Mouse (Mus musculus) ES-Bruce4 (cell line): ENCODE data around the gene Tdrd9. TPM values are rescaled to one million over a fixed set of nuclear protein-coding genes. Genes with fewer than 3 reads are reported as not detected.

Source experiments
- H3K27ac ChIP-seq: 2 replicates; pipeline ENCODE4 v1.5.1; 2012; ENCODE audit warnings: low read length, inconsistent platforms; ENCODE audit not compliant: insufficient read depth
- H3K27me3 ChIP-seq: 2 replicates; pipeline ENCODE4 v1.6.1; 2012; ENCODE audit warnings: mild to moderate bottlenecking, low read length, inconsistent platforms; ENCODE audit not compliant: control insufficient read depth, poor library complexity, insufficient read depth, severe bottlenecking
- H3K36me3 ChIP-seq: 2 replicates; pipeline ENCODE4 v1.6.1; 2012; ENCODE audit warnings: inconsistent platforms, mild to moderate bottlenecking, low read length, moderate library complexity; ENCODE audit not compliant: control insufficient read depth, poor library complexity, insufficient read depth, severe bottlenecking
- H3K4me1 ChIP-seq: one replicate; pipeline ENCODE4 v1.8.1; 2011; ENCODE audit warnings: low read length; ENCODE audit not compliant: control insufficient read depth, insufficient read depth
- H3K4me3 ChIP-seq: 2 replicates; pipeline ENCODE4 v1.5.1; 2011; ENCODE audit warnings: low read depth, mild to moderate bottlenecking, low read length
- H3K9ac ChIP-seq: 2 replicates; pipeline ENCODE4 v1.6.1; 2012; ENCODE audit warnings: low read depth, mild to moderate bottlenecking, inconsistent platforms; ENCODE audit not compliant: poor library complexity, severe bottlenecking
- H3K9me3 ChIP-seq: replicated peaks from 2 replicates; pipeline ENCODE4 v1.6.1; 2012; ENCODE audit warnings: mild to moderate bottlenecking, low read length, inconsistent platforms; ENCODE audit not compliant: control insufficient read depth, poor library complexity, insufficient read depth, severe bottlenecking
- CTCF ChIP-seq: IDR thresholded peaks from one replicate; pipeline ENCODE4 v1.8.1; 2011; ENCODE audit warnings: low read depth, low read length
- EP300 ChIP-seq: IDR thresholded peaks from 2 replicates; pipeline ENCODE4 v1.6.1; 2011; ENCODE audit warnings: low read depth, low read length; ENCODE audit not compliant: insufficient read depth
- POLR2A ChIP-seq: IDR thresholded peaks from one replicate; pipeline ENCODE4 v1.8.1; 2011; ENCODE audit warnings: low read length; ENCODE audit not compliant: insufficient read depth
- polyA plus RNA-seq: library from polyadenylated mRNA; stranded (reverse); fragments of >200 nt; gene quantifications from 2 replicates; pipeline ENCODE4 v1.2.4, GENCODE M21; 2011; ENCODE audit warnings: low read depth; ENCODE audit not compliant: missing spikeins, insufficient read depth, insufficient read length

The Tdrd9 gene
- polyA plus RNA-seq, 1 experiment, result not detected

DNA sequence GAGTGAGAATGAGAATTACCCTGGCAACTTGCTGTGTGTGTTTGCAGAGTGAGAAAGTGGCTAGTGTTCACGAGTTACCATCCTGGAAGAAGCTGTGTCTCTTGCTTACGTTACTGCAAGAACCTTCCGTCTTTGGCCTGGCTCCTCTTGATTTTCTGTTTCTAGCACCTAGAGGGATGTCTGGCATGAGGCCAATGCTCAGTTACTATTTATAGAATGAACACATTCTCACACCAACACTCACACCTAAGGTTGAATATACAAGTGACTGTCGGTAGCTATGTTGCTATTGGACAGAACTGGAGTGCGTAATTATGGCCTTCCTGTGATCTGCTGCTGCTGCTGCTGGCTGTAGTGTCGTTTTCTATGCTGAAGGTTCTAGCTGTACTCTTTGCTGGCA, 5.8 kb downstream of the Tdrd9 start:
- no peak overlapping the region for H3K27ac ChIP-seq
- H3K4me3 ChIP-seq, result no peak overlapping the region

DNA sequence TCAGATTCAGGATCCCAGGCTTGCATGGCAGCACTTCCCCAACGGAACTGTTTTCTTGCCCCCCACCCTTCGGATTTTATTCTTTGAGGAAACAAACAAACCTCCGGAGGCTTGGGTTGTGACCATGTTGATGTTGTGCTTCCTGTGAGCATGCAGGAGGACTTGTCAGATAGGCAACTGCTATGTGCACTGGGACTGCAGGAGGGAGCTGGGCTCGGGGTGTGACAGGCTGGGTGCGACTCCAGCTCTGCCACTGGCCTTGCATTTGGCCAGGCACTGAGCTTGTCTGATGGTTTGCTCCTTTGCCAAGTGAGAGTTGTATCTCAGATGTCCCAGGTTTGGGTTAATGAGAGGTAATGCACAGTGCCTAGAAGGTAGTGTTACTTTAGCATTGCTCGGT, 6.9 kb downstream of the Tdrd9 start:
- Histone ChIP-seq H3K27me3 (no peaks in the 10 kb centered on the region), H3K36me3 (no peaks in the 10 kb centered on the region), H3K4me1 (no peaks in the 10 kb centered on the region), H3K27ac (no peak overlapping the region), H3K4me3 (no peak overlapping the region), H3K9ac (no peak overlapping the region), H3K9me3 (no peaks in the 10 kb centered on the region)
- TF ChIP-seq POLR2A (no peak), CTCF (no peak), EP300 (no peak)

More for the DNA sequence above, 5.8 kb downstream of the Tdrd9 start:
- TF ChIP-seq POLR2A, result no peak
- no peak for TF ChIP-seq CTCF
- no peak for TF ChIP-seq EP300
- no peaks in the 10 kb centered on the region for H3K36me3 ChIP-seq
- H3K9ac ChIP-seq, result no peak overlapping the region
- H3K9me3 ChIP-seq, result no peaks in the 10 kb centered on the region
- H3K4me1 ChIP-seq, result no peaks in the 10 kb centered on the region
- H3K27me3 ChIP-seq, result no peaks in the 10 kb centered on the region

DNA sequence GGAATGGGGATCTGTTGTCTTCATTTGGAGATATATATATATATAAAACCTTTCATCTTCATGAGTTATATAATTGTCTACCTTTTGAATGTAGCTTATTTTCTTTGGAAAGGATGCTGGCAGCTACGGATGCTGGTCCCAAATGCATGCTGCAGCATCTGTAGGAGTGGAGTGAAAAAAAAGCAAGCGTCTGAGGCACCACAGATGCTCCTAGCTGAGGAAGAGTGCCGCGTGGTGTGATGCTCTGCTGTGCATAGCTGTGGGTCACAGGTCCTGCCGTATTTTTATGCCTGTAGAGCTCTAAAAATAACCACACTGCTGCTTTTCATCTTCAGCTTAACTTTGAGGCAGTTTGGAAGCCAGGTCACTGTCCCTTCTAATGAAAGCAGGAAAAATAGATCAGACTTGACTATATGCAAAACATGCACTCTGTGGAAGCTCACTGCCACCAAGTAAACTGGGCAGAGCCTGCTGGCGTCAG, 9.6 kb downstream of the Tdrd9 start, which contains the start of gene Rd3l:
Rd3l (minus strand) TSS at position 431 of the 481 bp plus-strand sequence.
- no peak within 1 kb of the TSS for H3K4me3 ChIP-seq
- no peaks in the 10 kb centered on the region for H3K27me3 ChIP-seq
- no peak for TF ChIP-seq POLR2A
- TF ChIP-seq CTCF, result no peak
- no peak for TF ChIP-seq EP300

DNA sequence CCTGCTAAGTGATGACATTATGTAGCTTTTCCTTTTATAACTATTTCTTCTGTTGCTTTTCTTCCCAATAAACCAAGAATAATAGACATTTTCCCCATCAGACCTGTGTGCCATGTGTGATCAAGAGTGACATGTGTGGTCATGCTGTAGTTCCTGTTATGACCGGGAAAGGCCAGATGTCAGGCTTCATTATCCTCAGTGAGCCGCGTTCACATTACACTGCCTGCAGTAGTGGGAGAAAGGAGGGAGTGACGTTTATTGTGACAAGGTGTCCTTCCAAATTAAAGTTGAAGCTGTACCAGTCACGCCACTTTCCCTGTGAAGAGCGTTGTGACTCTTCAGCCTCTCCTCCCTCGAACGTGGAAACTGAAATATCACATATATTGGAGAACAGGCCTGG, 10.5 kb downstream of the Tdrd9 start:
- no peak overlapping the region for H3K4me3 ChIP-seq
- H3K27ac ChIP-seq, result no peak overlapping the region
- no peaks in the 10 kb centered on the region for H3K36me3 ChIP-seq
- no peaks in the 10 kb centered on the region for H3K27me3 ChIP-seq
- no peaks in the 10 kb centered on the region for H3K4me1 ChIP-seq
- H3K9me3 ChIP-seq, result no peaks in the 10 kb centered on the region
- no peak overlapping the region for H3K9ac ChIP-seq
- no peak for TF ChIP-seq CTCF
- no peak for TF ChIP-seq POLR2A
- no peak for TF ChIP-seq EP300

More for the DNA sequence above, 9.6 kb downstream of the Tdrd9 start, which contains the start of gene Rd3l:
- no peaks in the 10 kb centered on the region for H3K9me3 ChIP-seq
- no peak within 1 kb of the TSS for H3K9ac ChIP-seq
- no peak within 1 kb of the TSS for H3K27ac ChIP-seq
- no peaks in the 10 kb centered on the region for H3K4me1 ChIP-seq
- H3K36me3 ChIP-seq, result no peaks in the 10 kb centered on the region

DNA sequence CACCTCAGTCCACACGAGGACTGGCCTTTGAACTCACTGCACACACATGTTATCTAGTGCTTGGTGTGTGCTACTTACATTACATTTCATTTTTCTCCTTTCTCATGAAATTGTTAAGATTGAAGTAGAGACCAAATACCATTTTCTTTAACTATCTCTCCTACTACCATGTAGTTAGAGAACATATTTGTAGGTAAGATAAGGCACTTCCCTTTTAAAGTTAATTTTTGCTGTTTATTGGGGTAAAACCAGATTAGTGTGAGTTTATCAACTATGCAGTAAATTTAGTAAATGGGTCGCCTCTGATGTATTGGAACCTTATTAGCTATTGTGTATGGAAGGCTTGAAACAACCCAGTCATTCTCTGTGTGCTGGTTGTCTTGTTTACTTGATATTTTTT, 11.8 kb downstream of the Tdrd9 start:
- Histone ChIP-seq H3K27me3 (no peaks in the 10 kb centered on the region), H3K27ac (no peak overlapping the region), H3K4me1 (no peaks in the 10 kb centered on the region), H3K9ac (no peak overlapping the region), H3K4me3 (no peak overlapping the region), H3K9me3 (no peaks in the 10 kb centered on the region), H3K36me3 (no peaks in the 10 kb centered on the region)
- TF ChIP-seq CTCF (no peak), EP300 (no peak), POLR2A (no peak)

DNA sequence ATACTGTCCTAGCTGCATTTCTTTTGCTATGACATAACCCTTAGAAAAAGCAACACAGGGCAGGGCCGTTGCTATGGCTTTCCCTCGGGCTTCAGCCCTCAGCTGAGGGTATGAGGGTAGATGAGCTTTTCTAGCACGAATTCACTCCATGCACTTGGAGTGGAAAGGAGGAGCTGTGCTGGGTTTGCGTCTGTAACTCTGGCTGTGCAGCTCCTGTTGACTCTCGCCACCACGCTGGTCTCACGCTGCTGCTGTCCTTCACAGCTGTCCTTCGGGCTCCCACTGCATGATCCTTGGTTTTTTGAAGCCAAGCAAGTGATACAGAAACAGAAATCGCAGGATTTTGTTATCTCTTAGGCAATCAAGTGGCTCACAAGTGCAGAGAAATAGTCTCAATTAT, 15.4 kb downstream of the Tdrd9 start:
- Histone ChIP-seq H3K9me3 (no peaks in the 10 kb centered on the region), H3K4me1 (no peaks in the 10 kb centered on the region), H3K9ac (no peak overlapping the region), H3K4me3 (no peak overlapping the region), H3K27me3 (no peaks in the 10 kb centered on the region), H3K27ac (no peak overlapping the region), H3K36me3 (no peaks in the 10 kb centered on the region)
- TF ChIP-seq EP300, result no peak
- no peak for TF ChIP-seq CTCF
- no peak for TF ChIP-seq POLR2A
